Mouse (Mus musculus): ENCODE measurements at regions not wholly inside any gene's neighbourhood (a gene's known extent, or its start where the extent isn't known, plus 50 kb on each side); places are given as distances from the start of the nearest gene placed in this dataset.

DNA sequence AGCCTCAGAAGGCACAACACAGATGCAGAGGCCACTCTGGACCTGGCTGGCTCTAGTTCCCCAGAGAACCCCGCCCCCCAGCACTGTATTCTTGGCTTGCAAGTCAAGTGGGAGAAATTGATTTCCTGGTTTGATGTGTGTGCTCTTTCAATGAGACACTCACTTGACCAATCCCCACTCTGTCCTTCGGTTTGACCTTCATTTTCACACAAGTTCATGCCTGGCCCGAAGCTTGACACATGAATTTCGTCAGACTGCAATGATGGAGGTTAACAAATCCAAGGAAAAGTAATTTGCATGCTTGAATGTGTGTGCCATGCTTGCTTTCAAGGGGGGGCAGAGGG, 333.4 kb upstream of the Mki67 start:
- no peak for DNase-seq (ENCODE audit: low read depth)

DNA sequence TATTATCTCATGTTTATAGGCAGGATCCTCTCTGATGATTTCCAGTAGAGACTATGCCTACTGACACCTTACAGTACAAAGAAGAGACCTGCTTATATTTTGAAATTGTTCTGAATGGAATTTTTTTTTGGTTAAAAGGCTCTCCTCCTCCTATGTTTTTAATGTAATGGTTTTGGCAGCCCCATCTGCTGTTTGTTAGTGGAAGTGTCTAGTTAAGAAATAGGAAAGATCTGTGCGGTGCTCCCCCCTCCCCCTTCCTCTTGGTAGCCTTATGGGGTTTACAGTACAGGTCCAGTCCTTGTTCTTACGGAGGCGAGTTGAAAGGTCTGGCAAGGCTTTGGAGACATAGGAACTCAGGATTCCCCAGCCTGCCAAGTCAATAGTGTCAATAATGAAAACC, 334.0 kb upstream of the Mki67 start:
- DNase-seq (ENCODE audit: low read depth), result no peak

DNA sequence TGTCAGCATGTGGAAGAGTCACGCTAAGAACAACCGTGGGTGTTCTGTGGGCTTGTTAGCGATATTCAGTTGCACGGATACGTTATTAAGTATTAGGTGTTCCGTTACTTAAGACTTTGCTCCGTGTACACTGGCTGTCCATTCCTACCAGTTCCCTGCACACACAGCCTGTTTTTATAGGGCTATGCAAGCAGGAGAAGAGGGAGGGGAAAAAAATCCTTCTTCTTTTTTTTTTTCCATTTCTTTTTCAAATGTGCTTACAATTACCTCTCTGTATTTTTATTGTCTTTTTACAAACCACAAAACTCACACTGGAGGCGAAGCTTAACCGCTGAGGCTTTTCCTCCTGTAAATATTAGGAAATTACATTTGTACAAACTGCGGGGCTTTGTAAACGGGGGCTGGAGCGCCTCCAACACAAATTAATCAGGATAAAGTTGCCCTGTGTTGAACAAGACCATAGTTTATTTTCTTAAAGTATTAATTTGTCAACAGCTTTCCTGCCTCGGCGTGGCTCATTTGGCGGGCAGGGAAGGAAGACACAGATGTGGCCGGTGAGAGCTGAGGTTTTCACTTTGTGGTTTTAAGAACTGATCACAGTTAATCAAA, 340.8 kb upstream of the Mki67 start:
- no peak for DNase-seq (ENCODE audit: low read depth)

DNA sequence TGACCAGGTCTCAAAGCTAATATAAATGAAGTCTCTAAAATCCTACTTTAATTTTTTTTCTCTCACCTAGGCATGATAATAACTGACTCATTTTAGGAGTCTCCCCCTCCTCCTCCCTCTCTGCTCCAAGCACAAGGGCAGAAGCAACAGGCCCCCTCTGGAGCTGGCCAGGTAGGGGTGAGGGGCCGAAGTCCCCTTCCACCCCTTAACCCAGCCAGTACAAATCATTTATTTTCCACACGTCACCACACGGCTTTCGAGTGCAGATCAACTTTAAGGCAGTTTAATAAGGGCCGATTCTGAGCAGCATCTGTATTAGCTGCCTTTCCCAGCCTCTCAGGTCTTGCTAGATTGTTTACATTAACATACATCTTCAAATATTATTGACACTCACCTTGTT, 342.2 kb upstream of the Mki67 start:
- DNase-seq (ENCODE audit: low read depth), result no peak

DNA sequence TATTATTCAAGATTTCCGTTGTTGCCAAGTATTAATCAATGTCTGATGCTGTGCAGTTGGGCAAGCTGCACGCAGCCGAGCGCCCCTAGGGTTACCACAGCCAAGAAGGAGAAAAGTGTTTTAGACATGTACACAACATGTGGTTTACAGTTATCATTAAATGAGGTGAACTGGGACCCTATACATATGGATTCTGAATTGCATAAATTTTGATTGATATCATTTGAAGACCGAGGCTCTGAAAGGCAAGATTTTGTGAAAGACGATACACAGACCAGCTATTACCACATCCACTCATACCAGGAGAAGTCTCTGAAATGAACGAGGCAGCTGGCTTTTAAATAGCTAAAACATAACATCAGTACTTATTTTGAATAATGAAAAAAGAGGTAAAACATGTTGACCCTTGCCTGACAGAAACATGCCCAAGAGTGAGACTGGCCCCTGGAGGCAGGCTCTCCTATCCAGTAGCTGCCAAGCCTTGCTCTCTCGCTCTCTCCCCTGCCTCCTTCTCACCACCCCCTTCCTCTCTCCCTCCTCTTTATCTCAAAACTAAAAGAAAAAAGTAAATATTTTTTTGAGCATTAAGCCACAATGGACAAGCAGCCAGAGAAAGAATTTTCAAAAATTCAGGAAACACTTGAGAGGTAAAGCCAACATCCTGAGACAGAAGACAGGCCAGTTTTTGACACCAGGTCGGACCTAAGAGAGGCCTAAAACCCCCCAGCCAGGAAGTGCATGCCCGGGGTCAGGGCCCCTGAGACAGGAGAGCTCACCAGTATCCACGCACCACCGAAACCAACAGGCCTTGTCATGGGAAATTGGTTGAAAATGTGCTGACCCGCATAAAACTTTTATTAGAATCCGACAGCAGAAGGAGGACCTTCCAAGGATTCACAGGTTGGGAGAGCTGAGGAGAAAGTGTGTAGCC, 342.9 kb upstream of the Mki67 start:
- DNase-seq (ENCODE audit: low read depth), result no peak

DNA sequence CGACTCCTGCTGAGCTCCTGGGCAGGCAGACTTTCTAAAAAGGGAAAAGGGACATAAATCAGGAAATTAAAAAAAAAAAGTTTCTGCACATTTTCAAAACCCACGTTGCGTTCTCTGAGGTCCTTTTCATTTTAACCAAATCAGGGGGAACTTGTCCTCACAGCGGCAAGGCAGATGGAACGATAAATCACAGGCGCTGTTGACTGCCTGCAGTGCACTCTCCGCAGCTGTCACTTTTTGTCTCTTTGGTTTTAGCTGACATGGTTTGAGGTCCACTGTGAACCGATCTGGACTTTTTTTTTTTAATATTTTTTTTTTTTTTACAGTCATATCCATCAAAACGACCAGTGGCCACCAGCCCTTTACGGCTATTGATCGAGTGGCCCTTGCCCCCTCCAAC, 343.7 kb upstream of the Mki67 start:
- no peak for DNase-seq (ENCODE audit: low read depth)

DNA sequence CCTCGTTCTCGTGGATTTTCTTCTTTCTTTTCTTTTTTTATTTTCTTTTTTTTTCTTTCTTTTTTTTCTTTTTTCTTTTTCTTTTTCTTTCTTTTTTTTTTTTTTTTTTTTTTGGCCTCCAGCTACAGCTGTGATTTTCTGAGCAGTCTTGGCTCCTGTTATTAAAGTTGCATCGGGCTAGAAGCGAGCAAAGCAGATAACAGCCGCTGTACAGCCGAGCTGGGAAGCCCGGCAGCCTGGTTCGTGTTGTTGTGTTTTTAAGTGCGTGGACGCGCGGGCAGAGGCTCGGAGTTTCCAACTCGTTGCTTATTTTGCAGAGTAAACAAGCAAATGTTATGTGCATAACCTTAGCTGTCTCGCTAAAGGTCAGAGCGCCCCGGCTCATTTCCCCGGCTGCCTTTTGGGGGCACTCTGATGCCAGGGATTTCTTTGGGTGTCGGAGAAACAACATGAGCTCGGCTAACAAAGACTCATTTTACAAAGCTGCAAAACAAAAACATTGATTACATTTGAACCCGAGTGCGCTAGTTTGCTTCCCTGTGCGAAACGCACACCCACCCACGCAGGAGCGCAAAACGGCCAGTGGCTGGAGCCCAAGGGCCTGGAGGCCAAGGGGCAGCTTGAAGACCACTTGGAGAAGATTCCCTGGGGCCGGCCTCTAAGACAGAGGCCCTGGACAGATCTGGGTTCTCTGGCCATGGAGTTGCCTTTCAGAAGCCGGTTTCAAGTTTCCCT, 344.3 kb upstream of the Mki67 start:
- DNase-seq (ENCODE audit: low read depth), result no peak

DNA sequence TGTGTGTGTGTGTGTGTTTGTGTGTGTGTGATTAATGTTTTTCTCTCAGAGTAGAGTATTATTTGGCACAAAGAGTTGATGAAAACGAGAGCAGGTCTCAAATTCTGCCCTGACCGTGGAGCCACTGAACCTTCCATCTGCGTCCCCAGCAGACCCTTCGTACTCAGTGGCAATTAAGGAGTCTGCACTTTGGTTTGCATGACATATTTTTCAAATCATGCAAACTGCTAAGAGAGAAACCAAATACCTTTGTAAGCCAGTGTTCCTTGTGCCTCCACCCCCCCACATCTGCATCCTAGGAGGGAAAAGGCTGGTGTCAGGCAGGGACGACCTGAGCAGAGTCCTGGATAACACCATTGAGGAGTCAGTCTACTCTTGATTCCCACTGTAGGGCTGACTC, 346.5 kb upstream of the Mki67 start:
- no peak for DNase-seq (ENCODE audit: low read depth)

DNA sequence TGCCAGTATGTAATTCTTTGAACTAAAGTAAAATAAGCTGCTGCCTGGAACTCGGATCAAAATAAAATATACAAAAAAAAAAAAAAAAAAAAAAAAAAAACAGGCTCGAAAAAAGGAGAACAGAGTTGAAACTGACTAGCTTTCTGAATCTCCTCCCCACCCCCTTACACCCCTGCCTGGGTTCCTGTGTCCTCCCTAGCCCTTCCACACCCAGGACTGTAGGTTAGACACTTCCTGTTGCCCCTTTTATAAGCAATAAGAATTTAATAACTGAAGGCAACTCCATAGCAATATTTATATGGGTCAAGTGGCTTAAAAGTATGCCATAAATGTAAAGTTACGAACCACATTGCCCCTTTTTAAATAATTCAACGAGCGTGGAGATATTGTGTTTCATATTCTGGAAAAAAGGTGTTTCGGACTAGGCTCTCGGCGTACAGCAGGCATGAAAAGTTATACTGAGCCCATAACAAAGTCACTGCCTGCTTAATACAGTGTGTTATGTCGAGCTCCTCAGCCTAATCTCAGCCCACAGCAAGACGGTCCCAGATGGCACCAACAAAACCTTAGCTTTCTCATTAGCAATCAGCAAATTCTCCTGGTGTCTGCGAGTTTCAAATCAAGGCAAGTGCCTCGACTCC, 349.0 kb upstream of the Mki67 start:
- DNase-seq (ENCODE audit: low read depth), result no peak

DNA sequence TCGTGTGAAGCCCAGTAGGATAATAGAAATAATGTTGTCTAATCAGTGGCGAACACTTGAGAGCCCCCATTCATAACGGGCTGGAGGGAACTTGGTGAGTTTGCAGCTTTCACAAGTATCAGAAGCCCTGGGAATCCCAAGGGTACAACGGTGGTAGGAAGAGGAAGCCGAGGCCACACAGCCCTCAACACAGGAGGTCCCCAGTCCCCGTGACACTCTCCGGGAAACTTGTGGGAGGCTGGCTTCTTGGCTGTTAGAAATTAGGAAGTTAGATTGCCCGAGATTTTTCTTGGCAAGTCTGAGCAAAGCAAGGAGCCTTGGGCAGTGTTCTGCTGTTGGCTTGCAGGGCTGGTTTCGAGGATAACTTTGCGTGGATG, 349.5 kb upstream of the Mki67 start:
- DNase-seq (ENCODE audit: low read depth), result no peak

DNA sequence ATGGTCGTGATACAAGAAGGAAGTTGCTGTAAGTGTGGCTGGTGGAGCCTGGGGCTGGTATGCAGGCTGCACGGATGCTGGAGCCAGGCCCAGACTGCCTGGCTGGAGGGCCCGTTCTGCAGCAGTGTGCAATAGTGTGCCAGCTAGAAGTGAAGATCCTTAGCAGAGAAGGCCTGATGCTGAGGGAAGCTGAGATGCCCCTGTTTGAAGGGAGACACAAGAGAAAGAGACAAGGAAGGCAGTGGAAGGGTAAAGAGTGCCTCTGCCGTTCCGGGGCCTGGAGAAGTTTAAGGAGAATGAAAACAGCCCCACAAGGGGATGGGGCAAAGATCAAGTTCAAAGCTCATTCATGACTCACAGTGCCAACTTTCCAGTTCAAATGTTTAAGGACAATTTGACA, 354.7 kb upstream of the Mki67 start:
- no peak for DNase-seq (ENCODE audit: low read depth)

DNA sequence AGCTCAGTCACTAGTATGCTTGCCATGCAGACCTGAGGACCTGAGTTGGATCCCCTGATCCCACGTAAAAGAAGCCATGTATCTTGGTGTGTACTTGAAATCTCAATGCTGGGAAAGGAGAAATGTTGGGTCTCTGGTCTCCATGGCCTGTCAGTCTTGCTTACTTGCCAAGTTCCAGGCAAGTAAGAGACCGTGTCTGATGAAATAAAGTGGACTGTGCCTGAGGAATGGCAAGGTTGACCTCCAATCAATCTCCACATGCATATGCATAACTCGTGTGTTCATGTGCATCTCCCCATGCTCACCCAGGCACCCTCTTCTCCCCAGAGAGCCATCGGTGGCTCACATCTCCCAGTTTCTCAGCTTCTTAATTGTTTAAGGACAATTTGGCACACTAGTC, 355.2 kb upstream of the Mki67 start:
- no peak for DNase-seq (ENCODE audit: low read depth)

DNA sequence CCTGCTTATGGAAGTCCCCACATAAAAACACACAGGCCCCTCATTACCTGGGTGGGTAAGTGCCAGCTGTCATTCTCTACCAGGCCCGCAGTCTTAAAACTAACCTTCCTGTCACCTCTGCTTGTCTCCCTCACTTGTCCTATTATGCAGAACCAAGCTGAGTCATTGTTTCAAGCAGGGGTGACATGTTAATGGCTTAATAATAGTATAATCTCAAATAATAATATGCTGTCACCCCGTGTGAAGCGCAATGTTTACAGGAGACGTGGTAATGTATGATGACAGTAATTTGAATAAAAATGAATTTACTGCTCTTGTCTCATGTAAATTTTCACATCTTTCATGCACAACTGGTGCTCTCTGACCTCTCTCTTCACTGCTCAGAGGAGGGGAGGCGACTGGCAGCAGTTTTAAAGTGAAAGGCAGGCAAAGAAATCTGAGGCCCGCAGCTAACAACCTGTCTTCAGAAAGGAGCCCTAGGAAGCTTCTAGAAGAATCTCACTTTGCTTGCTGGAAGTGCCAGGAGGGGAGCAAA, 357.2 kb upstream of the Mki67 start:
- DNase-seq (ENCODE audit: low read depth), result no peak

DNA sequence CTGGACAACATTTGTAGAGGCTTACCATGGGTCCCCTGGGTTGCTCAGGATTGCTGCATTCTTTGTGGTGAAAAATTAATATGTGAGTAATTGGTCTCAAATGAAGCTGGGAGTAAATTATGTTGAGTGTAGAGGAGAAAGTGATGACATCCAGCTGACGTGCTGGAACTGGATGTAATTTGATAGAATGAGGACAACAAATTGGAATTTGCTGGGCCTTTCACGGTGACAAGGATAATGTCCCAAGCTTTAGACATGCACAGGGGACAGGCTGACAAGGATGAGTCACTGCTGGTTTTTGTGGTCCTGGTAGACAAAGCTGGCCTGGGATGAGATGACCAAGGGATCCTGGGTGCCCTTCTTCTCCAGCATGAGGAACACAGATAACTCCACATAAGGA, 357.9 kb upstream of the Mki67 start:
- DNase-seq (ENCODE audit: low read depth), result no peak

DNA sequence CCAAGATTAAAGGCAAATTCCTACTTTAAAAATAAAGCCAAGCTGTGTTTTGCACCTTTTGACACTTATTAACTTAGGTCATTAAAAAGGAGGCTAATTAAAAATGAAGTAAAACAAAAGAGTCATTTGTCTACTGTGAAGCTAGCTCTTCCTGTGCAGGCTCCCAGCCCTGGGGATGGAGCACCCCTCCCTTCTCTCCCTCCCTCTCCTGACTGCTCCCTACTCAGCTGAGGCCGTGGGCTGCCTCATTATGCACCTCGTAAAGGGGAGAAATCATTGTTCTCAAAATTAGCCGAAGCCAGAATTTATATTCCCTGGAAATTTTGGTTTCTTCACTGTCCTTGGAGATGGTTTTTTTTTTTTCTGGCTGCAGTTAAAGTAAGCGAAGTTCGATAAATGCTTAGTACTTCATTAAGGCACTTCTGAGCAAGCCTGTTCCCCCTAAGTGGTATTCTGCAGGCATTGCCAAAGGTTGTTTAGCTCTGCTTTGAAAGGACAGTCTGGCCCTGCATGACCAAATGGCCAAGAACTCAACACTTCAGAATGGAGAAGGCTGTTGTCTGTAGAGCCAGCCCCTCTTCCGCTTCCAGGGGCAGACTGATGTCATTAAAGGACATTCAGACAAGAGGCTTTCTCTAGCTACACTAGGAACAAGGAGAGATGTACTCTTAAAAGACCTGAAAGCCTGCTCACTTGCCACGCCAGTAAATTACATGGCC, 365.5 kb upstream of the Mki67 start:
- DNase-seq (ENCODE audit: low read depth), result no peak

DNA sequence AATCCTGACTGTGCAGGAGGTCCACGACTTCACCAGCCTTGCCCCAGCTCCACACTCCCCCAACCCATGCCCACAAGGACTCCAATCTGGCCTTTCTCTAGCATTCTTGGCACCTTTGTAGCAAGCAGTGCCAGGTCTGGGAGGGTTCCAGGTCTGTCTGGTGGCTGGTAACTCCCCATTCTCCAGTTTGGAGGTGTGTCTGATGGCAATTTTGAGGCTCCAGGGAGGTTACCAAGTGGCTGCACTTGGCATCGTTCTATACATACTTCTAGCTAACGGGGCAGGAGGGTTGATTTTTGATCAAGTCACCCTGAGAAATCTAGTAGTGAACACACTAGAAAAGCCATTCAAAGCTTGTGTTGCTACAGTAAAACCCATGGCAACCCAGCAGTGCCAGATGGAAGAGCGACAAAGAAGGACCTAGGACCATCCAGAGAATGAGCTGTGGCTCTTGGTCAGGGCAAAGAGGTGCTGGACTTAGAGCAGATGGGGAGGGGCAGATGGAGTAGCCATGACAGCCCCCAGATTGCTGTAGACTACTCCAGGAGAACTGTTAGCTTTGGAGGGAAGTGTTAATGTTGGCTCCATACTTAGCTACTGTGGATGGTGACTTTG, 366.2 kb upstream of the Mki67 start:
- DNase-seq (ENCODE audit: low read depth), result no peak

DNA sequence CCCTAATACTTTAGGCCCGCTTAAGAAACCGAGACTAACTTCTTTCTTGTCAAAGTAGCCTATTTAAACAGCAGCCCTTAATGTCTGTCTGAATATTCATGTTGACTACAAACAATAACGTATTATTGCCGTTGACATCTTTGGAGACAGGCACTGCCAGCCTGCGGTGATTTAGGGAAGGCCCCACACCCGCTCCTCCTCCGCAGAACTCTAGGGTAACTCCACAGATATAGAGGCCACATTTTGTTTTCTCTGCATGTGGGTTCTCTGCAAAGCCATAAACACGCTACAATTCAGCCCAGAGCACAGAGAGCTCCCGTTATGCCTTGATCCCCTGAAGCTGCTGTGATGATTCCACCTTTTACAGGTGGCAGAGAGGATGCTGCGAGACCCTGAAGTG, 366.8 kb upstream of the Mki67 start:
- no peak for DNase-seq (ENCODE audit: low read depth)

DNA sequence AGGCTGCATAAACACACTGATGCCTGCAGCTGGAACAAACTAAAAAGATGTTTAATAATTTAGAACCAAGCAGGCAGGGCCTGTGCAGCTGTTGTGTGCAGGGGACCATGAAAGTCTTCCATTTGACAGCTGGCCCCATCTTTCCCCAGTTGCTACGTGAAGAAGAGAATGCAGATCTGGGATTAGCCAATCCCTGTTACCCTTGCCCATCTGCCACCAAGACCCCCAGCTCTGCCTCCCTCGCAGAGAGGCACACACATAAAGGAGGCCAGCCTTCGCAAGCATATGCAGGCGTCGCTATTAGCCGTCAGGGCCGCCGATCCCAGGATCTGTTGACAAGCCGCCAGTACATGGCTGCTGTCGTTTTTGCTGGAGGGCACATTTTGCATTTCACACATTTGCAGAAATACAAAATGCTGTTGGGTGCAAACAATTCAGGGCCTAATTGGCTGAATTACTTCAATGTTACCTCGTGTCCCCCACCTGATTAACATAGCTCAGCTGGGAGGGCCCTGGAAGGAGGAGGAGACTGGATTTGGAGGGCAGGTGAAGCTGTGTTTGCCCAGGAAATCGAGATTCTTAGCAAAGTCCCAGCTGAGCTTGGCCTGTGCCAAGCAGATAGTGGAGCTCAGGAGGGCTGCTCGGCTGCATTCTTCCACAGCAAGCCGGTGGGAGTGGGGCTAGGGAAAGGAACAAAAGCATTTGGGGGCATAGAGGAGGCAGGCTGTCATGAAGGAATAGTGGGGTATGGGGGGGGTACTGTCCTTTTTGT, 367.6 kb upstream of the Mki67 start:
- DNase-seq (ENCODE audit: low read depth), result no peak

DNA sequence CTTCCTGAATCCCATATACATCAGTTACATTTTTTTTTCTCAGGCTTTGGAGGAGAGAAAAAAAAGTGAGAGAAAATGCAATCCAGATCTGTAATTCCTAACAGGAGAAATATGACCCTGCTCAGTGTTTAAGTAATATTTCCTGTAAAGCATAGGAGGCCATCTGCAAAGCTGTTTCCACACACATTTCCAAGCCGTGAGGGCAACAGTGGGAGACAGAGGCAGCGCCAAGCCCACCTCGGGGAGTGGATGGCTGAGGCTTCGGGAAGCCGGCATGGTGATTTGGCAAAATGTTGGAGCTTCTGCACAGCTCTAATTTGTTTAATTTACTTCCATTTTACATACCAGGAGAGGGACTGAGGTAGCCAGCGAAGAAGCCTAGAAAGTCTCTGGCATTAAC, 372.6 kb upstream of the Mki67 start:
- no peak for DNase-seq (ENCODE audit: low read depth)

DNA sequence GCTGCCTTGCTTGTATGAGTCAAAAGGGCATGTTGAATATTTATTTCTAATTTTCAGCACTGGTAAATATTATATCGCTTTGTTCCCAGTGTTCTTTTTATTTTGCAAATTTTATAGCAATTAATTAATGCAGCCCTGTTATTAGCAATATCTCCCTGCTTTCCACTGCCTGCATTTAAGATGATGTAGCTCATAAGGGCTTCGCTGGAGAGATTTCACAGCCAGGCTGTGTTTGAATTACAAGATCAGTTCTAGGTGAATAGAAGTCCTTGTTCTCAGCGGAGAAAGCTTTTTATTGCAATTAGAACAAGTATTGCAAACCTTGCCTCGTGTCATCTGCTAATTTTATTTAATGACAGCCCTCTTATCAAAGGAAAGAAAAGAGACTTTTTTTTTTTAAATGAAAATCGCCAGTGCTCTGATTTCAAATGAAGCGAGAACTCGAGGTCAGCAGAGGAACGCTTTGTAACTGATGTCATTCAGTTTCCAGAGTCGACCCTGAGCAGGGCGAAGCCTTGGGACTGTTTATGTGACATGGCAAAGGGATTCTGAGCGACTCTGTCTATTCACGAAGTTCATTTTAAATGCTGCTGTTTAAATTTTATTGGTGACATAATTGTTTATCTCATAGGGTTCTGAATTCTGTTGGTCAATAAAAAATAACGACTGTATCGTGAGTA, 378.7 kb upstream of the Mki67 start:
- DNase-seq (ENCODE audit: low read depth), result no peak

All from induced T-regulatory cell, adult 2 months (primary cell).